Mouse (Mus musculus) layer of hippocampus, adult 6 months (tissue): ENCODE results near the gene Hesx1. TPM values are rescaled to one million over a fixed set of nuclear protein-coding genes. Genes with fewer than 3 reads are reported as not detected.

Experiments used
- long read RNA-seq, 2 experiments: library from polyadenylated mRNA; unstranded; transcript quantifications; one replicate each; pipeline ENCODE4 v2.0.0; 2019 to 2020
- polyA plus RNA-seq: library from polyadenylated mRNA; unstranded; fragments of <200 nt; fragmentation: Nextera tagmentation; gene quantifications from 2 replicates; pipeline ENCODE4 v1.2.3, GENCODE M21; 2021

The Hesx1 gene
- polyA plus RNA-seq: not detected in 2 replicates
- long read RNA-seq, experiment 1: 0 reads
- long read RNA-seq, experiment 2: 0 reads

GRCm38 (mm10) chr14:26994211-26994741 lies at the start of gene Hesx1:
Gene Hesx1 (plus strand): TSS chr14:26994416.

GRCm38 (mm10) chr14:26971106-26971789 lies 23.0 kb upstream of the Hesx1 start, which contains the start of gene Appl1:
Gene Appl1 (minus strand): TSS chr14:26971232.

GRCm38 (mm10) chr14:27038783-27039182 lies 44.6 kb downstream of the Hesx1 start, which contains the start of gene Il17rd:
Gene Il17rd (plus strand): TSS chr14:27038941.

Other genes with a start within 250 kb of the Hesx1 start
- gene Asb14, start 99.9 kb upstream of the Hesx1 start, polyA plus RNA-seq: 0.14 TPM in 1 of 2 replicates, not detected in the other
- gene Appl1, start 23.2 kb upstream of the Hesx1 start, polyA plus RNA-seq: 88.1 and 89.3 TPM in 2 replicates
- 1.2 and 1.5 TPM in 2 replicates for gene Il17rd, start 44.5 kb downstream of the Hesx1 start, polyA plus RNA-seq
- 22.1 TPM in 2 replicates for gene Arhgef3, start 120.5 kb downstream of the Hesx1 start, polyA plus RNA-seq